Mouse (Mus musculus) myocyte (in vitro differentiated cells): ENCODE results near the gene Shank3.

Experiments
- CEBPB ChIP-seq: IDR thresholded peaks from 2 replicates; pipeline ENCODE4 v1.6.1; 2011; ENCODE audit warnings: mild to moderate bottlenecking, moderate library complexity; ENCODE audit not compliant: poor library complexity, insufficient read depth, severe bottlenecking
- E2F4 ChIP-seq: IDR thresholded peaks from one replicate; pipeline ENCODE4 v1.6.1; 2011; ENCODE audit warnings: mild to moderate bottlenecking, control low read depth, moderate library complexity; ENCODE audit not compliant: insufficient read depth
- MAX ChIP-seq: IDR thresholded peaks from one replicate; pipeline ENCODE4 v1.6.1; 2011; ENCODE audit warnings: low read depth, mild to moderate bottlenecking, control low read depth
- MYOD1 ChIP-seq, 3 experiments: IDR thresholded peaks; one replicate each; pipeline ENCODE4 v1.6.1; 2011; ENCODE audit warnings: control low read depth in 2 of 3, low read depth in 2 of 3, mild to moderate bottlenecking in 2 of 3, moderate library complexity in 1 of 3; ENCODE audit not compliant: insufficient read length in 2 of 3, control insufficient read depth in 1 of 3
- MYOG ChIP-seq, 3 experiments: IDR thresholded peaks; one replicate each; pipeline ENCODE4 v1.6.1; 2011; ENCODE audit warnings: control low read depth in 2 of 3, low read depth in 2 of 3, mild to moderate bottlenecking in 2 of 3; ENCODE audit not compliant: insufficient read length in 2 of 3, control insufficient read depth in 1 of 3, insufficient read depth in 1 of 3
- POLR2A ChIP-seq: IDR thresholded peaks from one replicate; pipeline ENCODE4 v1.6.1; 2011; ENCODE audit warnings: low read depth, mild to moderate bottlenecking, control low read depth, moderate library complexity; ENCODE audit not compliant: insufficient read length
- POLR2AphosphoS2 ChIP-seq: IDR thresholded peaks from one replicate; pipeline ENCODE4 v1.6.1; 2011; ENCODE audit warnings: low read depth, control low read depth; ENCODE audit not compliant: insufficient read length
- REST ChIP-seq: IDR thresholded peaks from one replicate; pipeline ENCODE4 v1.6.1; 2011; ENCODE audit warnings: mild to moderate bottlenecking, control low read depth, moderate library complexity; ENCODE audit not compliant: insufficient read depth, insufficient read length
- SRF ChIP-seq: IDR thresholded peaks from one replicate; pipeline ENCODE4 v1.6.1; 2011; ENCODE audit warnings: low read depth; ENCODE audit not compliant: control insufficient read depth, insufficient read length
- TCF12 ChIP-seq: IDR thresholded peaks from one replicate; pipeline ENCODE4 v1.6.1; 2011; ENCODE audit warnings: mild to moderate bottlenecking, control low read depth; ENCODE audit not compliant: poor library complexity, insufficient read depth, severe bottlenecking
- TCF3 ChIP-seq: IDR thresholded peaks from one replicate; pipeline ENCODE4 v1.6.1; 2011; ENCODE audit warnings: low read depth, control low read depth; ENCODE audit not compliant: insufficient read length
- USF1 ChIP-seq: IDR thresholded peaks from one replicate; pipeline ENCODE4 v1.6.1; 2011; ENCODE audit warnings: low read depth, mild to moderate bottlenecking, control low read depth, moderate library complexity

GRCm38 (mm10) chr15:89494970-89495369 is 4.5 kb upstream of the Shank3 start:
- TF ChIP-seq CEBPB (no peak), POLR2A (no peak), E2F4 (no peak), TCF12 (no peak), USF1 (no peak), MAX (no peak), POLR2AphosphoS2 (no peak), MYOD1 (IDR thresholded peaks at IDR 0.05; ENCODE audit: control insufficient read depth in 1 of 3, insufficient read length in 2 of 3, low read depth in 2 of 3) (no peak), SRF (no peak), TCF3 (no peak), MYOG (IDR thresholded peaks at IDR 0.05; ENCODE audit: control insufficient read depth in 1 of 3, insufficient read depth in 1 of 3, insufficient read length in 2 of 3, low read depth in 2 of 3) (no peak), REST (no peak)
